Mouse (Mus musculus) granulocyte monocyte progenitor cell, adult 5-6 weeks (primary cell): ENCODE data around the gene Hcfc1r1. TPM values are rescaled to one million over a fixed set of nuclear protein-coding genes. Genes with fewer than 3 reads are reported as not detected.

Experiments
- ATAC-seq: replicated peaks from 2 replicates; pipeline ENCODE4 v1.8.0; 2016; ENCODE audit warnings: mild to moderate bottlenecking, moderate TSS enrichment, inconsistent platforms; ENCODE audit not compliant: poor library complexity, severe bottlenecking
- total RNA-seq, 2 experiments: library from RNA; stranded (forward) in 1 of 2; stranded (reverse) in 1 of 2; fragments of 200-712, 200-1000 nt in 1 of 2; fragments of >200 nt in 1 of 2; fragmentation: Nextera tagmentation in 1 of 2; gene quantifications; 2 replicates each; pipeline ENCODE4 v1.2.3; 2014 to 2017

The Hcfc1r1 gene
- total RNA-seq, 2 experiments from 2014 or later, result 13.5 to 48.9 TPM

DNA sequence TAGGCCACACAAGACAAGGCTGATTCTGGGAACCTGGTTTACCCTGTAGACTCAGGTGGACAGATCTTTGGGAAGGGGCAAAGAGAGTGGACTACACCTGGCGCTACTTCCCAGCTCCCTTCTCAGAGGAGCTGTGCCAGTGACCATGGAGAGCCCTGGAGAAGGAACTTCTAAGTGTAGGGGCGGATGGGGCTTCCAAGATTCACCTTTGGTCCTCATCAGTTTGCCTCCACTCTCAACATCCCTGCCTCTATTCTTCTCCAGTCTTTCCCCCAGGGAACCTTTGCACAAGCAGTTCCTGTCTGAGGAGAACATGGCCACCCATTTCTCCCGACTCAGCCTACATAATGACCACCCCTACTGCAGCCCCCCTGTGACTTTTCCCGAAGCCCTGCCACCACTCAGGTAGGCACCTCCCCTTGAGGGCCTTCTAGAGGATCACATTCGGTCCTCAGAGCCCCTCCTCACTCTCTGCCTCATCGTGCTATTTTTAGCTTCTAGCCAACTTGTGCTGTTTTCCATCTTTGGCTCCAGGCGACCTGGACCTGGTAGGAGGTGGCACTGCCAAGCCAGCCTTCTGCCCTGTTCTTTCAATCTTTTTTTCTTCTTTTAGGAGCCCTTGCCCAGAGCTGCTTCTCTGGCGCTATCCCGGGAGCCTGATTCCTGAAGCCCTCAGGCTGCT, 1.0 kb downstream of the Hcfc1r1 start:
- ATAC-seq, result no peak

DNA sequence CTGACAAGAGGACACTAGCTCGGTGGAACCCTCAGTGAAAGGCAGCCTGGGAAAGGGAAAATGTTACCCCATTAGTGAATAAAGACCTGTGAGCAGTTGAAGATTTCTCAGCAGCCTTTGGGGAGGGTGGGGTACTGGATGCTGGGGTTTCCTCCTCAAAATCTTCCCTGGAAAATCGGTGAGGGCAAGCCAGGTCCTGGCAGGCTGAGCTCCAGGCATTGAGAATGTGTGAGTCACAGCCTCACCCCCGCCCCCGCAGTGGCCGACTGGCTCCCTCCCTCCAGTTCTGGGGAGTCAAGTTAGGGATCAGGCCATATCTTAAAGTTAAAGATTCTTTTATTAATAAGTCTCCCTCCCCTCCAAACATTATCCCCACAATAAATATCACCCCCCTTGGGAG, 1.7 kb downstream of the Hcfc1r1 start:
- ATAC-seq, result no peak

DNA sequence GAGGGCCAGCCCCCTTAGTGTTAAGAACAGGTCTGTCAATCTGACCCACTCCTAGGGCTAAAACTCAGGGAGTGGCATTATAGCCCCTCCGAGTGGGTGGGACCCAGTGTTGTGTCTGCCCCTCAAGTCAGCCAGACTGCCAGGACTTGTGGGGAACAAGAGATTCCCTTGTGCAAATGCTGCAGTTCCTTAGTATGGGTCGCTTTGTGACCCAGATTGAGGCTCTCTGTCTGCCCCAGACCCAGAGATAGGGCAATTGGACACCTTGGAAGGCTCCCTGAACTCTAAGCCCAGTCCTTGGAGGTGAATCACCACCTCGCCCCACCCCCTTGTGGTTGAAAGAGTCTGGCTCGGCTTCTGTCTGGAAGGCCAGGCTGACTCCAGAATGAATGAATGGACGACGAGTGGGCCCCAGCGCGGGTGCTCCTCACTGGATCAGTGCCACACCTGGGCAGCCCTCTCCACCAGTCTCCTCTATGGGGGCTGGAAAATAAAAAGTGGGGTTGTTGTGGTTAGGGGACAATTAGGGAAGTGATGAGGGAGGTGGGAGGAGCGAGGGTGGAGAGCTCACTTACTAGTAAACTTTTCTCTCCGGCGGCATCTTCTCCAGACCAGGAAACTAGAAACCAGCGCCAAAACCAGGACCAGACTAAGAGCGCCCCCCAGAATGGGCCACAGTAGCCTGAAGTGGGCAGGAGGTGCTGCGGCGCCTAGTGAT, 2.3 kb downstream of the Hcfc1r1 start:
- ATAC-seq, result peak; percentile 41

DNA sequence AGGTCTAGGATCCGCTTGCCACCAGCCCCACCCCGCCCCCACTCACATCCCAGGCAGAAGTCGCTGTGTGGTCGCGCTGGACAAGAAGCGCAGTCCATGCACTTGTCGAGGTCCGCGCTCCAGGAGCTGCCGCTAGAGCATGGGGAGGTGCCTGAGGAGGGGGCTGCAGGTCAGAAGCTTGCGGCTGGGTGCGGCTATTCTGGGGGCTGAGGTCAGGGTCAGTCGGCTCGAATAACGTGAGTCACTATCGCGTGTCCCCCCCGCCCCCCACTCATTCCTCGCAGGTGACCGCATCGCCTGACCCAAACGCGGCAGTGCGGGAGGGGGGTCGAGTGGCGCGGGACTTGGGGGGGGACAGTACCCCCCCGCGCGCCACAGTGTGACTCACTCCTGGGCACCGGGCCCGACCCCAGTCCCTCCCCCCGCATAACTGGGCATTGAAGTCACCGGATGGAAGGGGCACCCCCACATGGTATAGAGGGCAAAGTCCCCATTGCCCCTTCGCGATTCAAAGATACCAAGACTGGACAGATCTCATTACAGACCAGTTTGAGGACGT, 3.2 kb downstream of the Hcfc1r1 start:
- ATAC-seq, result no peak; the same call in 1 of the 2 replicates

DNA sequence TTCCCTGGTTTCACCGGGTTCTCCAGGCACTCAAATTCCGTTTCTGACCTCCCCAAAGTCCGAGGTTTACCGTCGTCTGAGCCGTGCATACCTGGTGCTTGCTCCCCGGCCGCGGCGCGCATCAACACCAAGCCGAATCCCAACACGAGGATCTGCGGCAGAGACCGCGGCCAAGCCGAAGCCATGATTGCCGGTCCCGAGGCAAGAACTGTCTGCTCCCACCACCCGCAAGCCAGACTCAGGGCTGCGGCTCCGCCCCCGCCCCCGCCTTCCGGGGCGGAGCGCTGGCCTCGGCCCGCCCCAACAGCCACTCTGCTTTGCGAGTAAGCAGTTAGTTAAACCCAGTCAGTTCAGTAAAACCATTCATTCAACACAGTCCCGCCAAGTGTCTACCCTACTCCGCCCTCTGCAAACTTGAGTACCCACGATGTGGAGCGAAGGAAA, 3.9 kb downstream of the Hcfc1r1 start, which contains the start of gene Tnfrsf12a:
TSS of gene Tnfrsf12a (minus strand) at position 233 of the 444 bp plus-strand sequence.
- ATAC-seq, result peak; percentile 58

DNA sequence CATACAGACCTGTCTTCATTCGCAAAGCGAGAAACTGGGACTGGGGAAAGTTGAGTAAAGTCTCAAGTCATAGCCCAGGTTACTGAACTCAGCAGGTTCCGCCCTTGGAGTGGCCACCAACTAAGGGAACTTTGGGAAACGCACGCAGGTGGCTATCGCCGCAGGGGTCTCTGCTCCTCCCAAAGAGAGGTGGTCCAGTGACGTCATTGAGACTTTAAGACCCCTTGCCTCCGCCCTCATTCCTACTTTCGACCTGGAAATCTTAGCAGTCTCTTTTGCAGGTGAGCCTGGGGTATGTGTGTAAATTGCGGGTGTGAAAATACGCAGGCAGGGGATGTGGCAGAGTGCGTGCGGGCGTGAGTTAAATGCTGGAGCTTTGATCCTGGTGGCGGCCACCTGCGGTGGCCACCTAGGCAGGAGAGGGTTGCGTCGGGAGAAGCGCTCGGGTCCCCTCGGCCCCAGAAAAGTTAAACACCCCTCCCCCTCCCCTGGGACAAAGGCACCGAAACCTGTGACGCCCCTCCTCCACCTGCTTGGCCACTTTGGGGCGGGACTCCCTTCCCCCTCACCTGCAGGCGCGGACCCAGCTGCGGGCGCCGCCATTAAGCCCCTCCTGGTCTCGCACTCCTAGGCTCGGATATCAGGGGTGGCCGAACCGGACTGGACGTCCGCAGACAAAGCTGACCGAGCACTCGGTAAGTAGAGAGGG, 5.9 kb downstream of the Hcfc1r1 start, which contains the start of gene Cldn6:
TSS of gene Cldn6 (plus strand) at position 123 of the 709 bp plus-strand sequence.
- no peak for ATAC-seq

DNA sequence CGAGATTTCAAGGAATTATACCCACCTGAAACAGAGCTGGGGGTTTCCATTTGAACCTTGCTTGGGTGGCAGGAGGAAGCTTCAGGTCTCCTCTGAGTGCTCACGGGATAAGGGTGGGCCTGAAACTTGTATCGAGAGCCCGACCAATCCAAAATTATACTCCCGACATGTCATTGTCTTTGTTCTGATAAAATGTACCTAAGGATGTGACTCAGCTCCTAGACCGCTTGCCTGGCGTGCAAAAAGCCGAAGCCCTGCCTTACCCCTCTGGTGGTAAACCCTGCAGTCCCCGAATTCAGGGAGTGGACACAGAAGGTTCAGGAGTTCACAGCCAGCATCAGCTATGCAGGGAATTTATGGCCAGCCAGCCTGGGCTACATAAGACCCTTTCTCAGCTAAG, 6.9 kb downstream of the Hcfc1r1 start:
- no peak for ATAC-seq

DNA sequence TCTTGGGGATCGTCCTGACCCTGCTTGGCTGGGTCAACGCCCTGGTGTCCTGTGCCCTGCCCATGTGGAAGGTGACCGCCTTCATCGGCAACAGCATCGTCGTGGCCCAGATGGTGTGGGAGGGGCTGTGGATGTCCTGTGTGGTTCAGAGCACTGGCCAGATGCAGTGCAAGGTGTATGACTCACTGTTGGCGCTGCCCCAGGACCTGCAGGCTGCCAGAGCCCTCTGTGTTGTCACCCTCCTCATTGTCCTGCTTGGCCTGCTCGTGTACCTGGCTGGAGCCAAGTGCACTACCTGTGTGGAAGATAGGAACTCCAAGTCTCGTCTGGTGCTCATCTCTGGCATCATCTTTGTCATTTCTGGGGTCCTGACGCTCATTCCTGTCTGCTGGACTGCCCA, 7.7 kb downstream of the Hcfc1r1 start:
- no peak for ATAC-seq

DNA sequence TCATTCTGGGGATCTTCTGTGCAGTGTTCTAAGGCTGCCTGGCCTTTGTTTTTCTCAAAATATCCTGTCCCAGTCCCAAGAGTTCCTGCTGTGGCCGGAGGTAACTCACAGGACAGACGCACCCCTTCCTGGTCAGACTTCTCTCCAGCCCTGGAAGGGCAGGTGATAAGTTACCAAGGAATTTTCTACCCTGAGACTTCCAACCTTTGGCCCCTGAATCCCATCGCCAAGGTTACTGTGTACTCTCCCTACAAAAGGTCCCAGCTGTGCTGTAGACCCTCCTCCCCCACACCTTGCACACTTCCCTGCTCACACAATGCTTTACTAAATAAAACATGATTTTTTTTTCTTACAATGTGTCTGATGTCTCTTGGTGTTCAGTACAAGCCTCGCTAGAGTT, 8.7 kb downstream of the Hcfc1r1 start:
- ATAC-seq, result no peak

DNA sequence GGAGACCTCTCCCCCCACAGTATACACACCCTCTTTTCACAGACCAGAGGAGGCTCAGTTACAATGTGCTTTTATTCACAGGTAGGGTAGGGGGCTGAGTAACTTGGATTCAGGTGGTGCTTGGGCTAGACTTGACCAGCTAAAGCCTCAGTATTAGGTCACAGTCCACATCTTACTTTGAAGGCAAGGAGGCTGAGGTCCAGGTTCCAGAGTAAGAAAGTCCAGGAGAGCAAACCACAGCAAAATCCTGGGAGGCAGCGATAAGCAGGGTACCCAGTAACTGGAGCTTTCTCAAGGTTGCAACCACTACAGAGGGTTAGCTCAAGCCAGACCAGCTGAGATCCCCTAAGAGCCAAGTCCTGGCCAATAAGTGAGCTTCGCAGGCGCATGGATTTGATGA, 9.1 kb downstream of the Hcfc1r1 start:
- no peak for ATAC-seq

DNA sequence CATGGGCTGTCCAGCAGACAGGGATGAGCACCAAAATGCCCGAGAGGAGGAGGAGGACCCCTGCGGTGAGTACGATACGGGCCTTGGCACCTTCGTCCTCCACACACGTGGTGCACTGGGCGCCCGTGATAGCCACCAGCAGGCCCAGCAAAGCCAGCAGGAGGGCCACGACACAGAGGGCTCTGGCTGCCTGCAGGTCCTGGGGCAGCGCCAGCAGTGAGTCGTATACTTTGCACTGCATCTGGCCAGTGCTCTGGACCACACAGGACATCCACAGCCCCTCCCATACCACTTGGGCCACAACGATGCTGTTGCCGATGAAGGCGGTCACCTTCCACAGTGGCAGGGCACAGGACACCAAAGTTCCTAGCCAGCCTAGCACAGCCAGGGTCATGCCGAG, 9.8 kb downstream of the Hcfc1r1 start:
- ATAC-seq, result 0 out of 2 replicates have a peak, but pooled peaks have one; percentile 11

DNA sequence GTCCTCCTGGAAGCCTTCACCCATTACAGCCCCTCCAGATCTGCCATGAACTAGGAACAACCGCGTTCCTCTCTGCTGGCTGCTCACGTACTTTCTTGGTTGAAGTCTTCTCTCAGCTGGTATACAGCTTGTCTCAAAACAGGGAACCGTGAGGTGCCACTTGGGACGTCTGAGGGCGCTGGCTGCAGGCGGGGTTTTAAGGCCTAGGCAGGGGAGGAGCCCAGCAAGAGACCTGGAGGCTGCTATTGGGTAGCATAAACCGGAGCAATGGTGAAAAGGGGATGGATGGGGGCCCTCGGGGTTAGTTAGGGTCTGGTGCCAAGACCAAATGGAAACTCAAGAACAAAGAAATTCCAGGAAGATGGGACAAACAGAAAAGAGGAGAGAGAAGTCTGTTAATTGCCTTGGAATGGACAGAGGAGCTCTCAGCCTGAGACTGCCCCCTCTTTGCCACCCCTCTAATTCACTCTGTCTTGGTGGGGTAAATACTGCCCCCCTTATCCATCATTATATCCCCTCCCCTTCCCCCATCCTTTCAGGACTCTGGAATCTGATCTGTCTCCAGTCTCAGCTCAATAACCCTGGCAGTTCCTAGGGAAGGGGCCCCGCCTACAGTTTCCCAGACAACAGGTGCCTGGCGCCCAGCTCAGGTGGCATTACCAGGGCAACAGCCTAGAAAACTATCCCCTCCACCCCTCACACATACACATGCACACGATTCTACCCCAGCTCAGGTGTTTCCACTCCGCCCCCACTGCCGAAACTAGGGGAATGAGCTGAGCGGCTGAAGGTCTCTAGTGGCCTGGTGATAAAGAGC, 10.7 kb downstream of the Hcfc1r1 start, which contains the start of gene Cldn9:
TSS of gene Cldn9 (minus strand) at position 171 of the 817 bp plus-strand sequence.
- peak; percentile 52 for ATAC-seq

DNA sequence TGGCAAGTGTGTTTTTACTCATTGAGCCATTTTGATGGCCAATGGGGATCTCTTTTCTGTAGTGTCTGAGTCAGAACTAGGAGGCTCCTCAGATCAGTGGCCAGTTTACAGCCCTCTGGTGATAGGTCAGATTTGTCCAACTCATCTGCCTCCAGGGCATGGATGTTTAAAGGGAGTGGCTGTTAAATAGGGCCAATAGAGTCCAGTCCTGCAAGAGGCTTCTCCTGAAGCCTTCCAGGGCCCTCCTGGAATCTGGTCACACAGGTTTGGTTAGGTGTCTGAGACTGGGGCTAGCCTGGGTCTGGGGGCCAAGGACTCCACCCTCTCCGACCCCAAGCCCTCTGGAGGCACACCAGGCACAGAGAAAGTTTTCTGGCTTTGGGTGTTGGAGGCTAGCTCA, 21.1 kb downstream of the Hcfc1r1 start:
- no peak for ATAC-seq

DNA sequence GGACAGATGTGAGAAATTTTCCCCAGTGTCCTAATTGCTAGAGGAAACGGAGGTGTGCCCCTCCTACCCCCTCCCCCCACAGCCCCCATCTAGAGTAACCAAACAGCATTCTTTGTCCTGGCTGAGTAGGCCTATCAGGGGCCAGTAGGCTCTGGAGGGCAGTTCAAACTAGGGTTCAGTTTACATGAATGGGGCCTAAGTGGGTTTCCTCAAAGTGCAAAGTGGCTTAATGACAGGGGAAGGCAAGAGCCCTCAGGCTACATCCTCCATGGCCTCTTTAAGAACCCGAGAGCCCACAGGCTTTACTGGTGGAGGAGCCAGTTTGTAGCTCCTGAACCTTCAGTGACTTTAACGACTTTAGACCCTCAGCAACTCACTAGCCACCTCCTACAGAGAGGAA, 22.4 kb downstream of the Hcfc1r1 start:
- no peak for ATAC-seq

DNA sequence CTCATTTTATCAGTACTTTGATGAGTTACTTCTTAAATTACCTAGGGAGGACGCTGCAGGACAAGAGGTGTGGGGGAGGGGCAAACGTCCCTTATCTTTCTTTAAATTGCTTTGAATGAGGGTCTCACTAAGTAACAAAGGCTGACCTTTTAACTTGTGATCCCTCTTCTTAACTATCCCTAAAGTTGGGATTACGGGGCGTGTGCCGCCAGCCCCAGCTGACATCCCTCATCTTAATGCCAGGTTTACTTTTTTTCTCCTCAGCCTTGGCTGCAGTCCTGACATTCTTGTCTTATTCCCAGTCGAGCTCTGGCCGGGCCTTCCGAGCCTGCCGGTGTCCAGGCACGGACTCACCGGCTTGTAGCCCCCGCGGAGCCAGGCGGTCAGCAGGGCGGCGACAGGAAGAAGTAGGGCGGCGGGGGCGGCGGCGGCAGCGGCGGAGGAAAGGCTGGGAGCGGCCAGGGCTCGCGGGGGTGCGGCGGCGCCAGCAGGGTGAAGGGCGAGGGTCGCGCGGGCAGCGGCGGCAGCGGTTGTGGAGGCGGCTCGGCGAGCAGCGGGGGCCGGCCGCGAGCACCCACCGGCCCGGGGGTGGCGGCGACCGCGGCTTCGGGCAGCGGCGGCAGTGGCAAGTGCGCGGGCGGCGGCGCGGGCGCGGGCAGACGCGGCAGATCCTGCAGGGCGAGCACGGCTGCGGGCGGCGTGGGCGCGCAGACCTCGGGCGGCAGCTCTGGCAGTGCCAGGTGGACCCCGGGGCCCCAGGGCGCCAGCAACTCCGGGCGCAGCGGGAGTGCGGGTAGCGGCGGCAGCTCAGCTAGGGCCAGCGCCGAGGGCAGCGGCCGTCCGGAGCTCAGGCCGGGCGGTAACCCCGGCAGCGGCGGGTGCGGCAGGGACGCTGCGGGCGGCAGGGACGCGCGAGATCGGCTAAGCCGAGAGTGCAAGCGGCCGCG, 26.0 kb downstream of the Hcfc1r1 start:
- ATAC-seq, result peak; percentile 20

DNA sequence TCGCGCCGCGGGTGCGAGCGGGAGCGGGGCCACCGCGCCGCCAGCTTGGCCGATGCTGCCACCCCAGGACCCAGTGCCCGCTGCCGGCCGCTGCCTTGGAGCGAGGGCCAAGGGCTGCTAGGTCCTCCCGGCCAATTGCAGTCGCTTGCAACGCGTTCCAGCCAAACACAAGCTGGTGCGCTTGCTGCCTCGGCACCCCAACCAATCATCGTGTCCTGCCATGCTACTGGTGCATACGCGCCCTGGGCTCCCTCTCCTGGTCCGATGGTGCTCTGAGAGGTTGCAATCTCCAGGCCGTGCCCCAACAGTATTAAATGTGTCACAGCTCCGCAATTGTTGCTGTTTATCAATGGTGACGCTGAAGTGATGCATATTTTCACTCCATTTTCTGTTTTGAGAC, 26.7 kb downstream of the Hcfc1r1 start:
- peak; percentile 99 for ATAC-seq

DNA sequence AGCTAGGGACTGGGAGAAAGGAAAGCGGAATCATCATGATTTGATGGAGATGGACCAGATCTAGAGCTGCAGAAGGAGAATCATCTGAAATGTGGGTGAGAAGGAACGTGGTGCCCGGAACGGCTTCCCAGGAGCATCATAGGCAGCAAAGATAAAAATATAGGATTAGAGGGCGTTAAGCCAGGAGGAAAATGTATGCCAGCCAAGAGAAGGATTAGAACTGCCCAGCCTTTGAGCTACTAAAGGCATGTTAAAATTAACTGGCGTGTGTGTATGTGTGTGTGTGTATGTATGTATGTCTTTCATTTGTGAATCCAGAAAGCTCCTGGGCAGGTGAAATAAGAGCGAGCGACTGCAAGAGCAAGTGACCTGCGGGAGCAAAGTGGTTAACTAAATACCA, 29.9 kb downstream of the Hcfc1r1 start:
- ATAC-seq, result no peak

DNA sequence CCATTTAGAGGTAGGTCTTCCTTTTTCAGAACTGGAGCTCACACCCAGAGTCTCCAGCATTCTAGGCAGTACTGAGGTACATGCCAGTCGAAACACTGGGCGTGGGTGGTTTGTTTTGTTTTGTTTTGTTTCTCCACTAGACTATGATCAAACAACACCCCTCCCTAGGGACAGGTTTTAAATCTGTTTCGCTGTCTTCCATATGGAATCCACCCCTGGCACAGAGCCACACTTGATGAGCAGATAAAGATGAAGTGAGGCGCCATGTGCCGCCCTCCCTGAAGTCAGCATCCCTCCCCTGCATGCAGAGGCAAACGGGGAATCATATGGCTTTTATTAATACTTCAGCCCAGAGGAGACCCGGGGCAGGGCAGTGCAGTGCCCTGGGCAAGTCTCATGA, 31.3 kb downstream of the Hcfc1r1 start:
- no peak for ATAC-seq
